Comparison of ENCODE assay signal across 23 mouse cellular contexts in genomic region chr10:82997460-82997859, GRCm38 (mm10). TPM values are rescaled to one million over a fixed set of nuclear protein-coding genes. Genes with fewer than 3 reads are reported as not detected.
DNase-seq lines count a peak whose midpoint lies in the region; ATAC-seq and TF ChIP-seq lines count a peak whose summit lies in the region.
"Had no signal": no experiment of that assay in that cellular context is flagged by ENCODE, and none has a peak within 500 bp of the region (broad histone marks: within the 10 kb centered on the region; RNA-seq: fewer than 3 reads in every experiment).

No protein-coding gene starts in this region.

- H3K9me3 ChIP-seq in kidney, embryonic 14.5 days (ENCODE audit: control insufficient read depth, low read length) = no peaks in the 10 kb centered on the region
- peaks cover 6% of the 10 kb centered on the region; the same call in 1 of the 2 replicates for H3K9me3 ChIP-seq in megakaryocyte, embryonic 14.5 days
- H3K9me3 ChIP-seq in midbrain, embryonic 11.5 days (ENCODE audit: control insufficient read depth, low read length) = no peaks in the 10 kb centered on the region
- H3K9me3 ChIP-seq: embryonic facial prominence, embryonic 13.5 days; embryonic facial prominence, embryonic 15.5 days; forebrain, embryonic 10.5 days; forebrain, embryonic 12.5 days had no signal

- TF ChIP-seq CTCF in kidney, adult 2 months (conservative IDR thresholded peaks at IDR 0.05; ENCODE audit: insufficient read depth, insufficient read length, low read depth, low read length) = no peak

- H3K36me3 ChIP-seq in kidney, embryonic 14.5 days (ENCODE audit: control insufficient read depth, insufficient read depth, low read length) = no peaks in the 10 kb centered on the region
- no peaks in the 10 kb centered on the region for H3K36me3 ChIP-seq in kidney, adult 2 months (ENCODE audit: control insufficient read depth, insufficient read depth, low read length)
- H3K36me3 ChIP-seq in megakaryocyte, embryonic 14.5 days (replicated peaks; ENCODE audit: low read length) = peaks cover 71% of the 10 kb centered on the region
- no peaks in the 10 kb centered on the region for H3K36me3 ChIP-seq in midbrain, embryonic 11.5 days (ENCODE audit: control insufficient read depth, insufficient read depth, low read length)
- H3K36me3 ChIP-seq: embryonic facial prominence, embryonic 13.5 days; embryonic facial prominence, embryonic 15.5 days; forebrain, embryonic 10.5 days; forebrain, embryonic 12.5 days had no signal

- H3K4me2 ChIP-seq in kidney, embryonic 14.5 days (replicated peaks; ENCODE audit: low read depth, low read length) = no peak overlapping the region
- no peak overlapping the region for H3K4me2 ChIP-seq in midbrain, embryonic 11.5 days
- H3K4me2 ChIP-seq: embryonic facial prominence, embryonic 13.5 days; embryonic facial prominence, embryonic 15.5 days; forebrain, embryonic 12.5 days had no signal

- no peak overlapping the region for H3K27ac ChIP-seq in kidney, embryonic 14.5 days (ENCODE audit: low read depth, low read length)
- no peak overlapping the region for H3K27ac ChIP-seq in kidney, adult 2 months (ENCODE audit: insufficient read depth, low read depth, low read length)
- H3K27ac ChIP-seq in midbrain, embryonic 11.5 days (ENCODE audit: low read depth, low read length) = no peak overlapping the region
- H3K27ac ChIP-seq: embryonic facial prominence, embryonic 13.5 days; embryonic facial prominence, embryonic 15.5 days; forebrain, embryonic 10.5 days; forebrain, embryonic 12.5 days had no signal

- H3K27me3 ChIP-seq in kidney, embryonic 14.5 days (ENCODE audit: control insufficient read depth, insufficient read depth, low read length) = no peaks in the 10 kb centered on the region
- no peaks in the 10 kb centered on the region for H3K27me3 ChIP-seq in kidney, adult 2 months (replicated peaks; ENCODE audit: control insufficient read depth, insufficient read depth, low read length)
- no peaks in the 10 kb centered on the region for H3K27me3 ChIP-seq in megakaryocyte, embryonic 14.5 days (replicated peaks)
- H3K27me3 ChIP-seq in midbrain, embryonic 11.5 days (ENCODE audit: control insufficient read depth, insufficient read depth, low read length) = no peaks in the 10 kb centered on the region
- H3K27me3 ChIP-seq: embryonic facial prominence, embryonic 13.5 days; embryonic facial prominence, embryonic 15.5 days; forebrain, embryonic 12.5 days had no signal

- no peak overlapping the region for H3K4me3 ChIP-seq in kidney, embryonic 14.5 days (ENCODE audit: low read length)
- H3K4me3 ChIP-seq in kidney, adult 2 months (ENCODE audit: insufficient read depth, low read depth, low read length) = no peak overlapping the region
- H3K4me3 ChIP-seq in megakaryocyte, embryonic 14.5 days (replicated peaks) = peak overlapping the region; percentile 69
- no peak overlapping the region for H3K4me3 ChIP-seq in midbrain, embryonic 11.5 days (ENCODE audit: low read depth, low read length)
- H3K4me3 ChIP-seq: embryonic facial prominence, embryonic 13.5 days; embryonic facial prominence, embryonic 15.5 days; erythroblast, embryonic 14.5 days; forebrain, embryonic 10.5 days; forebrain, embryonic 12.5 days had no signal

- peak; percentile 19; the same call in 1 of the 2 replicates for ATAC-seq in kidney, embryonic 14.5 days (ENCODE audit: low FRiP score, low TSS enrichment)
- peak; percentile 77 for ATAC-seq in granulocyte monocyte progenitor cell, adult 5-6 weeks (replicated peaks; ENCODE audit: poor library complexity, severe bottlenecking)
- ATAC-seq in midbrain, embryonic 11.5 days (ENCODE audit: low FRiP score) = no peak
- ATAC-seq: forebrain, embryonic 14.5 days; forebrain, embryonic 16.5 days had no signal

- H3K9ac ChIP-seq in kidney, embryonic 14.5 days (ENCODE audit: low read depth, low read length) = no peak overlapping the region
- no peak overlapping the region for H3K9ac ChIP-seq in midbrain, embryonic 11.5 days (ENCODE audit: low read length)
- H3K9ac ChIP-seq: embryonic facial prominence, embryonic 13.5 days; embryonic facial prominence, embryonic 15.5 days; forebrain, embryonic 12.5 days had no signal

- no peak for TF ChIP-seq POLR2A in kidney, adult 2 months (IDR thresholded peaks at IDR 0.05; ENCODE audit: low read depth, low read length)

- 73% methylated on average over 6 of the region's 6 CpGs for WGBS in kidney, embryonic 14.5 days
- WGBS in kidney, adult 2 months = 71% methylated on average over 6 of the region's 6 CpGs
- WGBS in midbrain, embryonic 11.5 days = 86% methylated on average over 6 of the region's 6 CpGs

- DNase-seq in kidney, adult 2 months = no peak
- DNase-seq in 416B (ENCODE audit: low read depth) = peak; percentile 45
- DNase-seq in spleen, adult 18-20 months = no peak
- DNase-seq in cerebellum, adult 11-12 months = no peak
- no peak for DNase-seq in midbrain, embryonic 11.5 days (ENCODE audit: low spot score, missing footprints)
- DNase-seq: adrenal gland, adult 8-10 months; adrenal gland, postnatal 14 days; adrenal gland, postnatal 36 days; cerebellum, adult 18-20 months; cerebellum, adult 8-10 months; cerebellum, adult 9-11 months; cerebellum, postnatal 25 days; embryo, embryonic 11 days had no signal

- H3K4me1 ChIP-seq in kidney, embryonic 14.5 days (ENCODE audit: control insufficient read depth, insufficient read depth, low read length) = peaks cover 12% of the 10 kb centered on the region; the same call in 1 of the 2 replicates
- peaks cover under 1% of the 10 kb centered on the region for H3K4me1 ChIP-seq in kidney, adult 2 months (ENCODE audit: control insufficient read depth, insufficient read depth, low read length)
- H3K4me1 ChIP-seq in megakaryocyte, embryonic 14.5 days = peaks cover 99% of the 10 kb centered on the region
- H3K4me1 ChIP-seq in midbrain, embryonic 11.5 days (ENCODE audit: control insufficient read depth, insufficient read depth, low read length) = no peaks in the 10 kb centered on the region; the same call in 1 of the 2 replicates

RNA-seq across cellular contexts. Expression of gene Chst11, which starts 12.2 kb away (rescaled TPM):
- polyA plus RNA-seq in kidney, embryonic 14.5 days (2014; fragmentation: Nextera tagmentation; extraction: Ambion mirVana) = 4.5 and 5.4 TPM in 2 replicates
- 8.0 and 9.2 TPM in 2 replicates for polyA plus RNA-seq in kidney, adult 2 months (2012; rRNA removed)
- 12.5 and 15.3 TPM in 2 replicates for total RNA-seq in granulocyte monocyte progenitor cell, adult 5-6 weeks (2014; fragmentation: Nextera tagmentation)
- total RNA-seq in granulocyte monocyte progenitor cell, adult 5-6 weeks (2017) = 20.8 TPM in 2 replicates
- polyA plus RNA-seq in megakaryocyte, embryonic 14.5 days (2012; ENCODE audit: insufficient read depth, low replicate concordance) = 10.4 and 12.4 TPM in 2 replicates
- 1.6 and 1.8 TPM in 2 replicates for polyA plus RNA-seq in midbrain, embryonic 11.5 days (2014; fragmentation: Nextera tagmentation; extraction: Ambion mirVana)
